Mouse (Mus musculus) T-helper 17 cell (primary cell): ENCODE measurements around the gene Nuak2.

Experiments used
- in situ Hi-C, 2 experiments: fragments of 300-600 bp; cut with MboI, MseI; formaldehyde crosslinking; loops; 1 replicate in 1 of 2; 2 replicates in 1 of 2; pipeline ENCODE4 v1.15.1; 2025; ENCODE audit warnings: high pct_unique_total_duplicates in 2 of 2

Nuak2 gene

GRCm38 (mm10) chr1:132315889-132316624 lies at the start of gene Nuak2:
Gene Nuak2, plus strand, starts transcription at chr1:132316126.
- in situ Hi-C loops, result loop anchor here in 1 of 2 experiments (10.0 kb wide), 1 partner anchor 1491 kb away; the partner anchor contains the start of gene Pigr

DNA sequence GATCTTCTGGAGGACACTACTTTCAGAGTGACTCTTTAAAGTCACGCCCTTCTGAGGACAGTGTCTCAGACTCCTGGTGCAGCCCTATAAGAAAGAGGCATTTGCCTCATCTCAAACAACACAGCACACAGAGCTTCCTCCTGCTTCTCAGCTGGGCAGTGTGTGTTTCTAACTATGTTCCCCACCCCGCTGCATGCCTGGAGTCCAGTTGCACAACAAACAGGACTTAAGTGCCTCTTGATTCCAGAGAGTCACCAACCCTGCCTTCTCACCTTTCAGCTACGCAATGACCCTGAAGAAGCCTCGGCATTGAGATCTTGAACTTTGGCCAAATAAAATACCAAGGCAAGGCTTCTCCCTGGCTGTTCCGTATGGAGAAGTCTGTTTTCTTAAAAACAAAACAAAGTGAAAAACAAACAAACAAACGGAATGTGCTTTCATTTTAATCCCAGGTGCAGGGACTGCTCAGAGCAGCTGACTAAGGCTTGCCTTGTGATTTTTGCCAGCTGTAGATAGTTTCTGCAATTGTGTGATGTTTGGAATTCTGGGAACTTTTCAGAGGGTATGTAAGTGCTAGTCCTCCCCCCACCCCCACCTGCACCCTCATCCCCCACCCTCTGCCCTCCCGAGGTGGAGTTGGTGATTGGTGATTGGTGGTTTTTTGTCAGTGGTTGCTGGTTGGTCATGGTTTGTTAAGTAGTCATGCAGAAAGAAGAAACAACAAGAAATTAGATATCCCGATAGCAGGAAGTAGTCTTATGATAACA lies 49.0 kb upstream of the Nuak2 start:
- in situ Hi-C loops, result loop anchor here in 1 of 2 experiments (10.0 kb wide), 1 partner anchor 1052 kb away; no protein-coding TSS in a partner anchor

- in situ Hi-C loops, result loop anchor here in 1 of 2 experiments (10.0 kb wide), 1 partner anchor 1053 kb away; no protein-coding TSS in a partner anchor
These were observed 48.0 kb upstream of the Nuak2 start for GRCm38 (mm10) chr1:132267959-132268358.

GRCm38 (mm10) chr1:132268418-132269060 lies 47.4 kb upstream of the Nuak2 start:
- in situ Hi-C loops, result loop anchor here in 1 of 2 experiments (10.0 kb wide), 1 partner anchor 1054 kb away; no protein-coding TSS in a partner anchor

GRCm38 (mm10) chr1:132271237-132271636 lies 44.7 kb upstream of the Nuak2 start:
- in situ Hi-C loops, result no loop called here

DNA sequence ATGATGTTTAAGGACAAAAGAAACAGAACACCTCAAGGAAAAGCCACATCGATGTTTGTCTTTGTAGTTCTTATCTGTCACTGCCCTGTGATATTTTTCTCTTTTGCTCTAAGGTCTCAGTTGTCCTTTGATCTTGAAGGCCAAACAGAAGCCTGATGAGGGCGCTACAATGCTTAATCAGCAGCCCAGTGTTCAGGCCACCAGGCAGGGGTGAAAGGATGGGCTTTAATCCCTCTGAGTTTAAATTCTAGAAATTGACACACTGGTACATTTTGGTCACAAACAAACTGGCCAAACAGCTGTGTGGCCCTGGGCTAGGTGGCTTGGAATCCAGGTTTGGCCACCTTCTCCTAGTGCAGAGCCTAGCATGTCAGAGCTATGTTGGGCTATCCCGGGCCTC lies 39.2 kb upstream of the Nuak2 start:
- in situ Hi-C loops, result no loop called here

DNA sequence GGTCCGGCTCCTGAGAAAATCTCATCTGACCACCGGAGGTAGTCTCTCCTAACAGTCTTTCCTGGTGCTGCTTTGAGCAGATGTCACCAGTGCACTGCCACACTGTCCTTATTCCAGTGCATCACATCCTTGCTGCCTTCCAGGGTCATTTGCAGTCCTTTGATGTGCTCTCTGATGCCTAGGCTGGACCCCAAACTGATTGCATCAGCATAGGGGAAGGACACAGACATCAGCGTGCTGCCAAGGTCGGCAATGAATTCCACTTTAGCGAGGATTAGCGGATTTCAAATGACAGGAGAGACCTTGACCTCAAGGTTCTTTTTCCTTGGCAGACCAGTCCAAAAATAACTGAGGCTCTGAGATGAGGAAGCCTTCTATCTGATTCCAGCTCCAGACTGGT lies 38.8 kb upstream of the Nuak2 start:
- in situ Hi-C loops, result no loop called here

GRCm38 (mm10) chr1:132280636-132281035 lies 35.3 kb upstream of the Nuak2 start:
- in situ Hi-C loops, result loop anchor here in 1 of 2 experiments (10.0 kb wide), 1 partner anchor 1314 kb away; no protein-coding TSS in a partner anchor

DNA sequence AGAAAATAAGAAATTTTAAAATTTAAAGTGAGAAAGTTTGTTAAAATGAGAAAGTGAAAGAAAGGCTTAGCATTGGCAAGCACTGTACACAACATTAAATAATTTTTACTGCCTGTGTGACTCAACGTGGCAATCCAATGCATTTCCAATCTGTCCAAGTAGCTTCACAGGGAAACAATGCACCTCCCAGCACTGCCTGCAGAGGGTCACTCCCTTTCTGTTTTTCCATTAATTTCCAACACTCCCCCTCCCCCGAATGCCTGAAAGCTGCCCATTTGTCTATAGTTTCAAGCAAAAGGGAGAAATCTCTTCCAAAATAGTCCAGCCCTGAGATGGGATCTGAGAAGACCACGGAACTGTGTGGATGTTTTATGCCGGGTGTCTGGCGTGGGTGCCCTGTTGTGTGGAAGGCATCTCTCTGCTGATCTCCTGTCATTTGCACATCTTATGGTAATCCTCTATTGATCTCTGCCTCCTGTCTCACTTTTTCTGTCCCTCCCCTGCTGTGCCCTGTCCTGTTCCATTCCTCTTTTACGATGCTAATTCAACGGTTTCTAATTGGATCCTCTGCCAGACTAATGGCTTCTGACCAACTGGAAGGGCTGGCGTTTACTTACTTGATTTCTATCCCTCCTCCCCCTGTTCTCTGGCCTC lies 34.3 kb upstream of the Nuak2 start:
- in situ Hi-C loops, result loop anchor here in 1 of 2 experiments (10.0 kb wide), 1 partner anchor 1313 kb away; no protein-coding TSS in a partner anchor

- in situ Hi-C loops, result loop anchor here in 1 of 2 experiments (10.0 kb wide), 1 partner anchor 1313 kb away; no protein-coding TSS in a partner anchor
These were observed 33.8 kb upstream of the Nuak2 start for GRCm38 (mm10) chr1:132282177-132282536.

DNA sequence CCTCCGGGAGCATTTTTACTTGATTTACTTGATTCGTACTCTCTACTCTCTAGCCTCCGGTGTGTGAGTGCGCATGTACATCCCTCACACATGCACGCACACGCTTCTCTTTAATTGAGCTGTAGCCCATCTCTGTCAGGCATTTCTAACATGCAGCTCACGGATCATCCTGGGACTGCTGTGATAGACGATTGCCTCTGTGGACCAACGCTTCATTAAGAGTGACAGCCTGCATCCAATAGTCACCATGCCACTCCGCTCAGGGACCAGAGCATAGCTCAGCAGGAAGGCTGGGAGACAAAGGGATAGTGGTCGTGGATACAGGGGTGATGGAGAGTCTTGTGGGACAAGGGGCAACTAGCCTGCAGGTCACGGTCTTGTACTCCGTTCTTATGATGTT lies 32.9 kb upstream of the Nuak2 start:
- in situ Hi-C loops, result loop anchor here in 1 of 2 experiments (10.0 kb wide), 1 partner anchor 1312 kb away; no protein-coding TSS in a partner anchor

DNA sequence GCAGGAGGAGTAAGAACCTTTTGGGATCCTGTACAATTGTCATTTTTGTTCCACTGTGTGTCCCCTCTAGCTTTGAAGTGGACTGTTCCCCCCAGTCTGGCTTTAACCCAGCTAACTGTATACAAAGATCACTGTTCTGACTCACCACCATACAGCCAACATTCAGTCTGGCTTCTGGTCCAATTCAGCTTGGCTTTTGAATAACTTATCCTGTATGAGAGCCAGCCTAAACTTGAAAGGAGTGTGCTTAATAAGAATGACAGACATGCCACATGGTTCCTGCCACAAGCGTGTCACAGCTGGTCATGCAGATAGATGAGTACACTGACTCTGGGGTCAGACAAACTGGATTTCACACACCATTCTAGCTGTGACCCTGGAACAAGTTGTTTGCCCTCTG lies 29.2 kb upstream of the Nuak2 start:
- in situ Hi-C loops, result loop anchor here in 1 of 2 experiments (10.0 kb wide), 1 partner anchor 1308 kb away; no protein-coding TSS in a partner anchor

DNA sequence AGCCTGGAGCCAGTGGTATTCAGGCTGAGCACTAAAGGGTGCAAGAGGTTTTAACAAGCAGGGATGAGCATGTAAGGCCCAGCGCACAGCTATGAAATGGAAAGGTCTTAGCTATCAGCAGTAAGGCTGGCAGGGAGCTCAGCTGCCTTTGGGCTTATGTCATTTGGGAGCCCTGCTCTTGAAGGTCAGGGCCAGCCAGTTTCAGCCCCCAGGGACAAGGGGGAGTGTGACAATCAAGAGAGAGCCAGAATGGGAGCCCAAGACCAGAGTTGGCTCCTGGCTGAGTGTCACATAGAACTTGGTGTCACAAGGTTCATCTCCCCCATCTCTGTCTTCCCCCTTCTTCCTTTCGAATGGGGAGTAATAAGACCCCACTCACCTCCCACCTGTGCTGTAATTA lies 28.5 kb upstream of the Nuak2 start:
- in situ Hi-C loops, result loop anchor here in 1 of 2 experiments (10.0 kb wide), 1 partner anchor 1307 kb away; no protein-coding TSS in a partner anchor

- in situ Hi-C loops, result loop anchor here in 1 of 2 experiments (10.0 kb wide), 1 partner anchor 1307 kb away; no protein-coding TSS in a partner anchor
These were observed 27.9 kb upstream of the Nuak2 start for GRCm38 (mm10) chr1:132287991-132288451.

DNA sequence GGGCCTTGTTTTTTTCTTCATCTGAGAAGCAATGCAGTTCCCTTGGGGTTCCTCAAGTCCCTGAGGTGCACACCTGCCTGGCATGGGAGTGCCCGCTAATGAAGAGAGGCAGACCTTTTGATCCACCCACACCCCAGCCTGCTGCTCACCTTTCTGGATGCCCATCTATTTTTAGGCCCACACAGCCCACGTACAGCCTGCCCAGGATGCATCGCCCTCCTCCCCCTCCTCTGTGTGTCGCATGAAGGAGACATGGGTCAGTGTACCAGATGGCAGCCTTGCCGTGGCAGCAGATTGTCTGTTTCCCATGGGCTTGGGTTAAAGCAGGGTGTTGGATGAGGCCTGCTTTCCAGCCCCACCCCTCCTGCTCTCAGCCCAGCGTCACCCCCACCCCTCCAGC lies 26.0 kb upstream of the Nuak2 start:
- in situ Hi-C loops, result loop anchor here in 1 of 2 experiments (10.0 kb wide), 1 partner anchor 1305 kb away; no protein-coding TSS in a partner anchor

- in situ Hi-C loops, result no loop called here
These were observed 24.8 kb upstream of the Nuak2 start for GRCm38 (mm10) chr1:132290921-132291675.

DNA sequence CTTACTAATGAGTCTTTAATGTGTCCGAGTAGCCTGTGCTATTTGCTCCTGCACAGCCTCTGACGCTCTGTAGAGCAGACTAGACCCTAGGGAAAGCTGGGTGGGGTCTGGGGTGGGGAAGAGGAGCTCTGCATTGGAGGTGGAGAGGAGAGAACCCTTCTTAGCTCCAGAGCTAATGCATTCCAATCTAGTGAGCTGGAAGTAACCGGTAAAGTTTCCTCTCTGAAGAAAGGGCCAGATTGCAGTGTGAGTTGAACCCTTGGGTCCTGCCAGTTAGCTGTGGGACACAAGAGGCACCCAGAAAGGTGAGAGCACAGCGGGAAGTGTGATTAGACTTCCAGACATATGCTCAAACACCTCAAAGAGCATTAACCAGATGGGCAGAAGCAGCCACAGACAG lies 24.2 kb upstream of the Nuak2 start:
- in situ Hi-C loops, result no loop called here

GRCm38 (mm10) chr1:132292318-132293129 lies 23.4 kb upstream of the Nuak2 start:
- in situ Hi-C loops, result no loop called here

DNA sequence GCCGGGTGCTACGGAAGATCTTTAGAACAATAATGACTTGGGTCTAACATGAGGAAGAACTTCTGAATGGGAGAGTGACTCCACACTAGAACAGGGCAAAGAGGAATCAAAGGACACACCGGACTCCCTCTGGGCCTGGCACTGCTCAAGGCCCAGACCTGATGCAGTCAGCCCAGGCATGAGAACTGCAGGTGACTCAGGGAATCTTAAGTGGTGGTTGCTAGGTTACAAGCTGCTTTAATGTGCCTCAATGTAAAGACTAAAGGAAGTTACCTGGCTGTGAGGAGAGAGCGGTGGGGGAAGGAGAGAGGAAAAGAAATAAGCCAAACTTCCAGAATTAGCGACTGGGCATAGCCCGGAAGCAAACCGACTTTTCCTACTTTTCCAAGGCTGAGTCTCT lies 20.4 kb upstream of the Nuak2 start:
- in situ Hi-C loops, result no loop called here
